Mouse (Mus musculus) E14TG2a.4 (cell line): Measurements from ENCODE around the gene Dcaf11.

Experiments used
- CTCF ChIP-seq: conservative IDR thresholded peaks from 2 replicates; pipeline ENCODE4 v1.5.1; 2014; ENCODE audit warnings: low read length
- NANOG ChIP-seq: IDR thresholded peaks from 2 replicates; pipeline ENCODE4 v1.6.1; 2014; ENCODE audit warnings: borderline replicate concordance, low read length, mixed read lengths
- POU5F1 ChIP-seq: IDR thresholded peaks from 2 replicates; pipeline ENCODE4 v1.6.1; 2014; ENCODE audit warnings: low read length, borderline replicate concordance

- no peak for TF ChIP-seq CTCF
- no peak for TF ChIP-seq POU5F1
- no peak for TF ChIP-seq NANOG
Observed at GRCm38 (mm10) chr14:55510125-55510731, 49.6 kb upstream of the Dcaf11 start, which contains the start of gene Cpne6.
